Mouse (Mus musculus) cerebellum, adult 2 months (tissue): ENCODE measurements around the gene Il18r1. TPM values are rescaled to one million over a fixed set of nuclear protein-coding genes. Genes with fewer than 3 reads are reported as not detected.

Experiments
- DNase-seq, 2 experiments: peaks; one replicate each; pipeline ENCODE4 v3.0.0; 2021
- H3K27ac ChIP-seq: fragments of 200-500 bp; 2 replicates; pipeline ENCODE4 v1.5.1; 2012; ENCODE audit warnings: low read length, control low read depth, inconsistent platforms; ENCODE audit not compliant: insufficient read depth
- H3K27me3 ChIP-seq: fragments of 200-500 bp; 2 replicates; pipeline ENCODE4 v1.6.1; 2012; ENCODE audit warnings: inconsistent platforms, mild to moderate bottlenecking, low read length, moderate library complexity; ENCODE audit not compliant: control insufficient read depth, insufficient read depth
- H3K4me1 ChIP-seq: fragments of 200-500 bp; 2 replicates; pipeline ENCODE4 v1.6.1; 2011; ENCODE audit warnings: low read length; ENCODE audit not compliant: control insufficient read depth, insufficient read depth
- H3K4me3 ChIP-seq: fragments of 200-500 bp; replicated peaks from 2 replicates; pipeline ENCODE3; 2011; ENCODE audit warnings: mild to moderate bottlenecking, low read depth, low read length, control low read depth; ENCODE audit not compliant: insufficient read depth
- CTCF ChIP-seq: fragments of 200-500 bp; IDR thresholded peaks from 2 replicates; pipeline ENCODE4 v1.5.1; 2011; ENCODE audit warnings: low read depth, mild to moderate bottlenecking, control low read depth, low read length, moderate library complexity, borderline replicate concordance; ENCODE audit not compliant: insufficient read depth
- POLR2A ChIP-seq: fragments of 200-500 bp; IDR thresholded peaks from 2 replicates; pipeline ENCODE4 v1.6.1; 2011; ENCODE audit warnings: low read length, control low read depth, borderline replicate concordance; ENCODE audit not compliant: insufficient read depth
- WGBS: fragments of 180-500 bp; shearing (Covaris S2); methylation state at CpG from one replicate; pipeline ENCODE4 v1.1.7; 2018; 5-methylcytosine and 5-hydroxymethylcytosine counted together
- polyA plus RNA-seq: library from polyadenylated mRNA; depleted of rRNA; stranded (reverse); fragments of >200 nt; gene quantifications from 2 replicates; pipeline ENCODE4 v1.2.3, GENCODE M21; 2012

Gene Il18r1
- polyA plus RNA-seq, 1 experiment, result not detected

DNA sequence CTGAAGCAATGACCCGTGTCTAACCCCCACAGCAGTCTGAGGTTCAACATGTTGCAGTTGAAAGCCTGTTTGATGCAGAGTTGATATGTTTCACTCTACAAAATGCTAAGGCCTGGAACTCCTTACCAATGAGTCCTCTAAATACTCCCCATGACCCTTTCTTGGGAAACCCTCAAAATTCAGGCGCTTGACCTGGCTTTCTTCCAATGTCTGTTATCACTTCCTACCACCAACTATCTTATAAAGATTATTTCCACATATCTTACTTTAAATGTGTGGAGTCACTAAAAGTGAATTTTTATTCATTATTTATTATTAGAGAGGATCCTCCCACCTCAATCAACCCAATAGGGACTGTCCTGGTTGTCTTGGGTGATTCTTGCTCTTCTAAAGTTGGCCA lies 33.2 kb upstream of the Il18r1 start:
- no peak for DNase-seq
- no peak for TF ChIP-seq POLR2A
- no peak for TF ChIP-seq CTCF
- no peaks in the 10 kb centered on the region for H3K27me3 ChIP-seq
- H3K4me1 ChIP-seq, result no peaks in the 10 kb centered on the region
- 87% methylated on average over 2 of the region's 2 CpGs for WGBS
- H3K4me3 ChIP-seq, result no peak overlapping the region
- no peak overlapping the region for H3K27ac ChIP-seq

DNA sequence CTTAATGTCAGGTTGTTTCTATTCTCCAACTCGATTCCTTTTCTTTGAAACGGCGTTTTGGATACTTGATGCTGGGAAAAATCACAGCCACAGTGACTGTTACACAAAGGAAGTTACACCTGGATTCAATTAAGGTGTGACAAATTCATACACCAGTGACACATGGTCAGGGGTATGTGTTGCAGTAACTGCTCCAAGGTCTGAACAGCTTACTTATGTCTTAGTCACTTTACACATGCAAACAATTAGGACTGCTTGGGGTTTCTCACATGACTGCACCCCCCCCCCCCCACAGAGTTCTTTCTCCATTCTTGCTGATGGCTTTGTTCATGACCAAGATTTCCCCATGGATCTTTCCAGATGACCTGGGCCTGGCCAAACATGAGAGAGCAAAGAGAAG lies 29.4 kb upstream of the Il18r1 start:
- H3K27me3 ChIP-seq, result no peaks in the 10 kb centered on the region
- 92% methylated on average over 3 of the region's 3 CpGs for WGBS
- H3K4me3 ChIP-seq, result no peak overlapping the region
- H3K27ac ChIP-seq, result no peak overlapping the region
- no peaks in the 10 kb centered on the region for H3K4me1 ChIP-seq
- TF ChIP-seq CTCF (no peak), POLR2A (no peak)
- no peak for DNase-seq

DNA sequence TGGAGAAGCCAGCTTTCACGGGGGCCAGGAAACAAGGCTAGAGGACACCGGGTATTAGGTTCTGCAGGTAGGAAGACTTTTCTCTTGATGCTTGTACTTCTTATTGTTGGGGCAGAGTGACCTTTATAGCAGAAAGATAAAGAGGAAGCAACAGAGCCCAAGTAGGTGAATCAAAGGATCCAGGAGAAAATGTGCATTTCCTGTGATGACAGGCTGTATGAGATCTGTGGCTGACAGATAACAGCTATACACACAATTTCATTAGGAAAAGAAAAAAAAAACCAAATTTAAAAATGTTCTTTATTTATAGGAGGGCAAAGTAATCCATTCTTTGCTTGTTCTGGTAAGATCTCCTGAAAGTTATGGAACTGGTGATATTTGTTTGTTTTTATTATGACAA lies 28.0 kb upstream of the Il18r1 start:
- Histone ChIP-seq H3K4me3 (no peak overlapping the region), H3K4me1 (no peaks in the 10 kb centered on the region), H3K27ac (no peak overlapping the region), H3K27me3 (no peaks in the 10 kb centered on the region)
- no peak for DNase-seq
- no peak for TF ChIP-seq CTCF
- no peak for TF ChIP-seq POLR2A
- WGBS, result 61% methylated on average over 2 of the region's 2 CpGs

DNA sequence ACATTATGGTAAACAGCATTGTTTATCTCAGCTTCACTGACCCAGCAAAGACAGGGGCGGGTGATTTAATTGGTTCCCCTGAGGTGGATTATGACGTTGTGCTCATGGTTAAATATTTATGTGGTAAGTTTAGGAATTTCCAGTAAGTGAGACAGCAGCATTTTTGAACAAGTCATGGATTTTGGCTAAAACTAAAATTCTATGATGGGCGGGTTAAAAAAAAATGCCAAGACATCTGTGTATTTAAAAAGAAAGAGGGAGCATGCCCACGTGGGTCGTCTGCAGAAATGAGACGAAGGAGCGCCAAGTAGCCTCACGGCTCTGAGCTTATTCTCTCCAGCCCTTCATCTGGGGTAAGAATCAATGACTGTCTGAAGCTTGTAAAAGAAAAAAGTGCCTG lies 25.8 kb upstream of the Il18r1 start:
- no peaks in the 10 kb centered on the region for H3K27me3 ChIP-seq
- 66% methylated on average over 8 of the region's 8 CpGs for WGBS
- TF ChIP-seq CTCF, result no peak
- TF ChIP-seq POLR2A, result no peak
- no peak overlapping the region for H3K4me3 ChIP-seq
- no peak for DNase-seq
- H3K27ac ChIP-seq, result no peak overlapping the region
- H3K4me1 ChIP-seq, result no peaks in the 10 kb centered on the region

DNA sequence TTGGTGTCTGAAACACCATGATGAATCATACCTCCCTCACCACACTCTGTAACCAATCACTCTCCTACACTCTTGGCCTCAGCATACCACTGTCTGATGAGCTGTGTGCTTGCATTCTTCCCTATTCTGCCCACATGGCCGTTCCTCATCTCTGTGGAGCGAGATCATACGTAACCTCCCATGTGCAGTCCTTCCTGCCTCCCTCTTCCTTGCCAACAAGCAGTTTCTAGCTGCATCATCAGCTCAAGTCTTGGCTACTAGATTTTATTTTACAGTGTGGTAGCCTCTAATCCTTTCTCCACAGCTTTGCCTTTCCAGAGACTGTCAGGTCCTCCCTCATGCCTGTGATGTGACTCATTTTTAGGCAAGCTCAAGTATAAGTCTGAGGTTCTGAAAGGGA lies 20.6 kb upstream of the Il18r1 start:
- no peak overlapping the region for H3K27ac ChIP-seq
- H3K27me3 ChIP-seq, result no peaks in the 10 kb centered on the region
- TF ChIP-seq POLR2A (no peak), CTCF (no peak)
- no peaks in the 10 kb centered on the region for H3K4me1 ChIP-seq
- DNase-seq, result no peak
- 83% methylated on average over 3 of the region's 3 CpGs for WGBS
- H3K4me3 ChIP-seq, result no peak overlapping the region

DNA sequence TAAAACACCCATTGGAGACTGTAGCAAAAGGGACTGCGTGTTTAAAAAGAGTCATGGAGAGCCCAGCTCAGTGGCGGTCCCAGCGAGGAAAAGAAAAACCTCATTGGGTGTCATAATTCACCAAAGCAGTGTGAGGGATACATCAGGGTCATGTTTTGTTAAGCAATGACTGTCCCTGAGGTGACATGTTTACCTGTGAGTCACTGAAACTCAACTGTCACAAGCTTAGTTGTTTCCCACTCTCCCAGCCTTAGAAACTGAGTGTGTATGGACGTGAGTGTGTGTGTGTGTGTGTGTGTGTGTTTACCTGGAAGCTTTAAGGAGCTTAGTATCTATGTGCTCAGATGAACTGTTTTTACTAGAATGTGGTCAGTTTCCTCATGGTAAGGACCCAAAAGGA lies 2.0 kb downstream of the Il18r1 start:
- Histone ChIP-seq H3K4me1 (no peaks in the 10 kb centered on the region), H3K4me3 (no peak overlapping the region), H3K27me3 (no peaks in the 10 kb centered on the region), H3K27ac (no peak overlapping the region)
- 88% methylated on average over 4 of the region's 4 CpGs for WGBS
- DNase-seq, result no peak
- no peak for TF ChIP-seq POLR2A
- no peak for TF ChIP-seq CTCF

DNA sequence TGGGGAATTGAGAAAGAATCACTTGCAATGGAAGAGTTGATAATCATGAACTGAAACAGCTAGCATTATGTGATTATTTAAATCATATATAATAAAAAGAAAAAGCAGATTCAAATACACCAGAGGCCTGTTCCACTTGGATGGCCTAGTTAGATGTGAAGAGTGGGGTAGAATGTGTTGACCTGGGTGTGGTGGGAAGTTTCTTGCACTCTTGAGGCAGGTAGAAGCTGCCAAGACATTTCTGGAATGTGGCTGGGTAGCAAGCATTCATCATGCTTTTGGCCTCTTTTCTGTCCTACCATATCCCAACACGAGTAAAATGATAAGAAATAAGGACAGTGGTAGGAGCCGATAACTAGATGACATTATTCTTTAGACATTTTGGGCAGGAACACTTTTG lies 3.5 kb downstream of the Il18r1 start:
- DNase-seq, result no peak
- Histone ChIP-seq H3K4me3 (no peak overlapping the region), H3K27ac (no peak overlapping the region), H3K27me3 (no peaks in the 10 kb centered on the region), H3K4me1 (no peaks in the 10 kb centered on the region)
- 79% methylated on average over 2 of the region's 2 CpGs for WGBS
- no peak for TF ChIP-seq CTCF
- TF ChIP-seq POLR2A, result no peak

DNA sequence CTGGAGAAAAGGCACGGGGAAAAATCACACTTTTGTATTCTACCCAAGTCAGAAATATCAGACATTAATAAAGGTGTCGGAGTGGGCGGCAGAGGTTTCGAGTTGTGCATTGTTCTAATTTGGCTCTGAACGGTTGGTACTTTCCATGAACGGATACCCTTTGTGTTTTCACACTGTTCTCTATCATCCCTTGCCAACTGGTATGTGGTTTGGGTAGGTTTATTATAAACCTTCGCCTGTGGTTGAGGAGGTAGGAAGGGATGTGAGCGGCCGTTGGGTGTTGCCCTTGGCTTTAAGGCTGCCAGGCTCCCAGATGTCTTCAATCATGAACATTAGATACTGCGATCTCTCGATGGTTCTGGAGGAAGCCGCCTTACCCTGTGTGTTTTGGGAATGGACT lies 4.5 kb downstream of the Il18r1 start:
- WGBS, result 86% methylated on average over 12 of the region's 12 CpGs
- no peak overlapping the region for H3K27ac ChIP-seq
- TF ChIP-seq CTCF (no peak), POLR2A (no peak)
- H3K4me1 ChIP-seq, result no peaks in the 10 kb centered on the region
- no peaks in the 10 kb centered on the region for H3K27me3 ChIP-seq
- DNase-seq, result no peak
- H3K4me3 ChIP-seq, result no peak overlapping the region
